Mouse (Mus musculus): Measurements from ENCODE around the gene Rac3. TPM values are rescaled to one million over a fixed set of nuclear protein-coding genes. Genes with fewer than 3 reads are reported as not detected.
A peak's percentile ranks its signal among the peaks of the same experiment; 100 is the strongest.

The Rac3 gene
- polyA plus RNA-seq, 1 experiment: 26.3 TPM

- no peak for DNase-seq
- no peaks in the 10 kb centered on the region; the same call in 1 of the 2 replicates for H3K27me3 ChIP-seq (ENCODE audit: control insufficient read depth, insufficient read depth, low read length)
- peak overlapping the region; percentile 19; the same call in 1 of the 2 replicates for H3K27ac ChIP-seq (ENCODE audit: control insufficient read depth, insufficient read depth, low read length)
- 94% methylated on average over 1 of the region's 1 CpGs for WGBS
- no peak for TF ChIP-seq POLR2A (IDR thresholded peaks at IDR 0.05; ENCODE audit: control insufficient read depth, extremely low read depth, insufficient read depth, low read length, poor library complexity)
- no peak for TF ChIP-seq CTCF (IDR thresholded peaks at IDR 0.05; ENCODE audit: borderline replicate concordance, control insufficient read depth, extremely low read depth, insufficient read depth, low read length, poor library complexity)
- no peaks in the 10 kb centered on the region for H3K36me3 ChIP-seq (ENCODE audit: control insufficient read depth, insufficient read depth, low read length)
- H3K4me3 ChIP-seq (ENCODE audit: control insufficient read depth, insufficient read depth, low read length): no peak overlapping the region
- H3K4me1 ChIP-seq (replicated peaks; ENCODE audit: control insufficient read depth, insufficient read depth, low read length): peaks cover 9% of the 10 kb centered on the region
These were observed 10.1 kb downstream of the Rac3 start for GRCm38 (mm10) chr11:120731395-120731794.

- Histone ChIP-seq H3K27me3 (ENCODE audit: control insufficient read depth, insufficient read depth, low read length) (no peaks in the 10 kb centered on the region; the same call in 1 of the 2 replicates), H3K4me3 (ENCODE audit: control insufficient read depth, insufficient read depth, low read length) (no peak within 1 kb of the TSS), H3K4me1 (replicated peaks; ENCODE audit: control insufficient read depth, insufficient read depth, low read length) (peaks cover 4% of the 10 kb centered on the region), H3K36me3 (ENCODE audit: control insufficient read depth, insufficient read depth, low read length) (no peaks in the 10 kb centered on the region), H3K27ac (ENCODE audit: control insufficient read depth, insufficient read depth, low read length) (peak within 1 kb of the TSS; percentile 19; the same call in 1 of the 2 replicates)
- DNase-seq: no peak
- WGBS: 91% methylated on average over 12 of the region's 12 CpGs
- TF ChIP-seq CTCF (IDR thresholded peaks at IDR 0.05; ENCODE audit: borderline replicate concordance, control insufficient read depth, extremely low read depth, insufficient read depth, low read length, poor library complexity) (no peak), POLR2A (IDR thresholded peaks at IDR 0.05; ENCODE audit: control insufficient read depth, extremely low read depth, insufficient read depth, low read length, poor library complexity) (no peak)
These were observed 10.8 kb downstream of the Rac3 start, which contains the start of gene Cbr2 for GRCm38 (mm10) chr11:120731858-120732680. TSS of gene Cbr2 (minus strand) at chr11:120732114.

GRCm38 (mm10) chr11:120733521-120733920, 12.3 kb downstream of the Rac3 start:
- Histone ChIP-seq H3K36me3 (ENCODE audit: control insufficient read depth, insufficient read depth, low read length) (no peaks in the 10 kb centered on the region), H3K27me3 (ENCODE audit: control insufficient read depth, insufficient read depth, low read length) (no peaks in the 10 kb centered on the region), H3K4me1 (replicated peaks; ENCODE audit: control insufficient read depth, insufficient read depth, low read length) (peaks cover 3% of the 10 kb centered on the region; the same call in 1 of the 2 replicates), H3K4me3 (ENCODE audit: control insufficient read depth, insufficient read depth, low read length) (no peak overlapping the region), H3K27ac (ENCODE audit: control insufficient read depth, insufficient read depth, low read length) (no peak overlapping the region)
- TF ChIP-seq POLR2A (IDR thresholded peaks at IDR 0.05; ENCODE audit: control insufficient read depth, extremely low read depth, insufficient read depth, low read length, poor library complexity): no peak
- no peak for TF ChIP-seq CTCF (IDR thresholded peaks at IDR 0.05; ENCODE audit: borderline replicate concordance, control insufficient read depth, extremely low read depth, insufficient read depth, low read length, poor library complexity)
- 46% methylated on average over 6 of the region's 6 CpGs for WGBS
- DNase-seq: no peak

- TF ChIP-seq CTCF (IDR thresholded peaks at IDR 0.05; ENCODE audit: borderline replicate concordance, control insufficient read depth, extremely low read depth, insufficient read depth, low read length, poor library complexity) (no peak), POLR2A (IDR thresholded peaks at IDR 0.05; ENCODE audit: control insufficient read depth, extremely low read depth, insufficient read depth, low read length, poor library complexity) (no peak)
These were observed 15.2 kb downstream of the Rac3 start for GRCm38 (mm10) chr11:120736424-120736823.

GRCm38 (mm10) chr11:120740981-120741380, 19.7 kb downstream of the Rac3 start:
- WGBS: 94% methylated on average over 5 of the region's 5 CpGs
- Histone ChIP-seq H3K27ac (ENCODE audit: control insufficient read depth, insufficient read depth, low read length) (no peak overlapping the region), H3K27me3 (ENCODE audit: control insufficient read depth, insufficient read depth, low read length) (no peaks in the 10 kb centered on the region), H3K36me3 (ENCODE audit: control insufficient read depth, insufficient read depth, low read length) (no peaks in the 10 kb centered on the region), H3K4me1 (replicated peaks; ENCODE audit: control insufficient read depth, insufficient read depth, low read length) (no peaks in the 10 kb centered on the region), H3K4me3 (ENCODE audit: control insufficient read depth, insufficient read depth, low read length) (no peak overlapping the region)
- DNase-seq: no peak
- no peak for TF ChIP-seq CTCF (IDR thresholded peaks at IDR 0.05; ENCODE audit: borderline replicate concordance, control insufficient read depth, extremely low read depth, insufficient read depth, low read length, poor library complexity)
- no peak for TF ChIP-seq POLR2A (IDR thresholded peaks at IDR 0.05; ENCODE audit: control insufficient read depth, extremely low read depth, insufficient read depth, low read length, poor library complexity)

More at GRCm38 (mm10) chr11:120736424-120736823, 15.2 kb downstream of the Rac3 start:
- WGBS: 88% methylated on average over 6 of the region's 6 CpGs
- Histone ChIP-seq H3K27me3 (ENCODE audit: control insufficient read depth, insufficient read depth, low read length) (no peaks in the 10 kb centered on the region), H3K4me1 (replicated peaks; ENCODE audit: control insufficient read depth, insufficient read depth, low read length) (no peaks in the 10 kb centered on the region), H3K4me3 (ENCODE audit: control insufficient read depth, insufficient read depth, low read length) (no peak overlapping the region), H3K27ac (ENCODE audit: control insufficient read depth, insufficient read depth, low read length) (no peak overlapping the region), H3K36me3 (ENCODE audit: control insufficient read depth, insufficient read depth, low read length) (no peaks in the 10 kb centered on the region)
- no peak for DNase-seq

- Histone ChIP-seq H3K36me3 (ENCODE audit: control insufficient read depth, insufficient read depth, low read length) (no peaks in the 10 kb centered on the region), H3K27me3 (ENCODE audit: control insufficient read depth, insufficient read depth, low read length) (no peaks in the 10 kb centered on the region), H3K27ac (ENCODE audit: control insufficient read depth, insufficient read depth, low read length) (no peak overlapping the region), H3K4me3 (ENCODE audit: control insufficient read depth, insufficient read depth, low read length) (no peak overlapping the region), H3K4me1 (replicated peaks; ENCODE audit: control insufficient read depth, insufficient read depth, low read length) (no peaks in the 10 kb centered on the region)
- TF ChIP-seq POLR2A (IDR thresholded peaks at IDR 0.05; ENCODE audit: control insufficient read depth, extremely low read depth, insufficient read depth, low read length, poor library complexity): no peak
- TF ChIP-seq CTCF (IDR thresholded peaks at IDR 0.05; ENCODE audit: borderline replicate concordance, control insufficient read depth, extremely low read depth, insufficient read depth, low read length, poor library complexity): no peak
- no peak for DNase-seq
- 90% methylated on average over 7 of the region's 7 CpGs for WGBS
These were observed 22.9 kb downstream of the Rac3 start for GRCm38 (mm10) chr11:120744121-120744701.

All from thymus, adult 2 months (tissue).